Mouse (Mus musculus): ENCODE measurements around the gene Spint4. TPM values are rescaled to one million over a fixed set of nuclear protein-coding genes. Genes with fewer than 3 reads are reported as not detected.
A peak's percentile ranks its signal among the peaks of the same experiment; 100 is the strongest.

Spint4 gene
- total and polyA plus RNA-seq, 2 experiments = not detected

GRCm38 (mm10) chr2:164746693-164747092 lies 48.4 kb downstream of the Spint4 start:
- DNase-seq (ENCODE audit: extremely low read depth, low read depth, low spot score) = no peak
- H3K4me1 ChIP-seq (ENCODE audit: control insufficient read depth, insufficient read depth, low read length) = peaks cover 8% of the 10 kb centered on the region
- peak overlapping the region; percentile 84 for H3K4me3 ChIP-seq (ENCODE audit: insufficient read depth, low read depth, low read length)
- WGBS = 31% methylated on average over 8 of the region's 8 CpGs
- H3K36me3 ChIP-seq (ENCODE audit: control insufficient read depth, insufficient read depth, low read length) = peaks cover 8% of the 10 kb centered on the region
- no peaks in the 10 kb centered on the region for H3K27me3 ChIP-seq (ENCODE audit: control insufficient read depth, insufficient read depth, low read length)
- no peak overlapping the region for H3K27ac ChIP-seq (replicated peaks; ENCODE audit: insufficient read depth, low read depth, low read length)
- H3K9ac ChIP-seq (ENCODE audit: low read depth, low read length) = peak overlapping the region; percentile 92
- TF ChIP-seq POLR2A (IDR thresholded peaks at IDR 0.05; ENCODE audit: extremely low read depth, insufficient read depth, low read length) = no peak
- TF ChIP-seq CTCF (IDR thresholded peaks at IDR 0.05; ENCODE audit: low read depth, low read length) = no peak
- peaks cover 17% of the 10 kb centered on the region; the same call in 1 of the 2 replicates for H3K79me2 ChIP-seq (ENCODE audit: control insufficient read depth, insufficient read depth, low read length)

- Histone ChIP-seq H3K27ac (replicated peaks; ENCODE audit: insufficient read depth, low read depth, low read length) (no peak overlapping the region), H3K36me3 (ENCODE audit: control insufficient read depth, insufficient read depth, low read length) (peaks cover 8% of the 10 kb centered on the region), H3K9ac (ENCODE audit: low read depth, low read length) (no peak overlapping the region)
Measured at GRCm38 (mm10) chr2:164748191-164748590, 49.9 kb downstream of the Spint4 start.

GRCm38 (mm10) chr2:164748991-164749390 lies 50.7 kb downstream of the Spint4 start:
- peaks cover 17% of the 10 kb centered on the region; the same call in 1 of the 2 replicates for H3K79me2 ChIP-seq (ENCODE audit: control insufficient read depth, insufficient read depth, low read length)
- no peak for TF ChIP-seq POLR2A (IDR thresholded peaks at IDR 0.05; ENCODE audit: extremely low read depth, insufficient read depth, low read length)
- TF ChIP-seq CTCF (IDR thresholded peaks at IDR 0.05; ENCODE audit: low read depth, low read length) = no peak
- H3K27ac ChIP-seq (replicated peaks; ENCODE audit: insufficient read depth, low read depth, low read length) = no peak overlapping the region
- peaks cover 13% of the 10 kb centered on the region for H3K36me3 ChIP-seq (ENCODE audit: control insufficient read depth, insufficient read depth, low read length)
- H3K4me3 ChIP-seq (ENCODE audit: insufficient read depth, low read depth, low read length) = no peak overlapping the region
- no peak for DNase-seq (ENCODE audit: extremely low read depth, low read depth, low spot score)
- H3K4me1 ChIP-seq (ENCODE audit: control insufficient read depth, insufficient read depth, low read length) = peaks cover 10% of the 10 kb centered on the region
- H3K27me3 ChIP-seq (ENCODE audit: control insufficient read depth, insufficient read depth, low read length) = no peaks in the 10 kb centered on the region
- no peak overlapping the region for H3K9ac ChIP-seq (ENCODE audit: low read depth, low read length)
- WGBS = 76% methylated on average over 6 of the region's 6 CpGs

More at GRCm38 (mm10) chr2:164748191-164748590, 49.9 kb downstream of the Spint4 start:
- H3K79me2 ChIP-seq (ENCODE audit: control insufficient read depth, insufficient read depth, low read length) = peaks cover 17% of the 10 kb centered on the region; the same call in 1 of the 2 replicates
- TF ChIP-seq POLR2A (IDR thresholded peaks at IDR 0.05; ENCODE audit: extremely low read depth, insufficient read depth, low read length) = no peak
- TF ChIP-seq CTCF (IDR thresholded peaks at IDR 0.05; ENCODE audit: low read depth, low read length) = no peak
- H3K4me1 ChIP-seq (ENCODE audit: control insufficient read depth, insufficient read depth, low read length) = peaks cover 10% of the 10 kb centered on the region
- no peak for DNase-seq (ENCODE audit: extremely low read depth, low read depth, low spot score)
- H3K27me3 ChIP-seq (ENCODE audit: control insufficient read depth, insufficient read depth, low read length) = no peaks in the 10 kb centered on the region
- WGBS = 91% methylated on average over 4 of the region's 4 CpGs
- H3K4me3 ChIP-seq (ENCODE audit: insufficient read depth, low read depth, low read length) = no peak overlapping the region

Other genes starting within 250 kb of the Spint4 start
Only the 30 nearest of the 32 such genes appear.
- gene Gm20458, start 237.5 kb upstream of the Spint4 start, total RNA-seq (2014; rRNA removed) = 0.46 TPM in 1 of 2 replicates, not detected in the other
- gene Gm20458, start 237.5 kb upstream of the Spint4 start, polyA plus RNA-seq (2012; rRNA removed) = 11.7 and 14.2 TPM in 2 replicates
- not detected in 2 replicates for gene Trp53tg5, start 224.8 kb upstream of the Spint4 start, total RNA-seq (2014; rRNA removed)
- gene Trp53tg5, start 224.8 kb upstream of the Spint4 start, polyA plus RNA-seq (2012; rRNA removed) = not detected in 2 replicates
- 8.1 and 10.1 TPM in 2 replicates for gene Dbndd2, start 212.4 kb upstream of the Spint4 start, total RNA-seq (2014; rRNA removed)
- gene Dbndd2, start 212.4 kb upstream of the Spint4 start, polyA plus RNA-seq (2012; rRNA removed) = 7.6 and 9.5 TPM in 2 replicates
- gene Pigt, start 201.0 kb upstream of the Spint4 start, total RNA-seq (2014; rRNA removed) = 7.5 and 14.2 TPM in 2 replicates
- 56.7 and 63.7 TPM in 2 replicates for gene Pigt, start 201.0 kb upstream of the Spint4 start, polyA plus RNA-seq (2012; rRNA removed)
- gene Wfdc2, start 136.1 kb upstream of the Spint4 start, total RNA-seq (2014; rRNA removed) = 4.6 and 8.5 TPM in 2 replicates
- 9.9 and 18.9 TPM in 2 replicates for gene Wfdc2, start 136.1 kb upstream of the Spint4 start, polyA plus RNA-seq (2012; rRNA removed)
- not detected in 2 replicates for gene Spint3, start 125.0 kb upstream of the Spint4 start, total RNA-seq (2014; rRNA removed)
- gene Spint3, start 125.0 kb upstream of the Spint4 start, polyA plus RNA-seq (2012; rRNA removed) = not detected in 2 replicates
- not detected in 2 replicates for gene Wfdc6a, start 113.1 kb upstream of the Spint4 start, total RNA-seq (2014; rRNA removed)
- gene Wfdc6a, start 113.1 kb upstream of the Spint4 start, polyA plus RNA-seq (2012; rRNA removed) = 0.11 TPM in 1 of 2 replicates, not detected in the other
- not detected in 2 replicates for gene Eppin, start 104.9 kb upstream of the Spint4 start, total RNA-seq (2014; rRNA removed)
- gene Eppin, start 104.9 kb upstream of the Spint4 start, polyA plus RNA-seq (2012; rRNA removed) = not detected in 2 replicates
- gene Wfdc6b, start 85.0 kb upstream of the Spint4 start, total RNA-seq (2014; rRNA removed) = not detected in 2 replicates
- gene Wfdc6b, start 85.0 kb upstream of the Spint4 start, polyA plus RNA-seq (2012; rRNA removed) = not detected in 2 replicates
- not detected in 2 replicates for gene Wfdc8, start 84.9 kb upstream of the Spint4 start, total RNA-seq (2014; rRNA removed)
- not detected in 2 replicates for gene Wfdc8, start 84.9 kb upstream of the Spint4 start, polyA plus RNA-seq (2012; rRNA removed)
- gene Wfdc16, start 59.7 kb upstream of the Spint4 start, total RNA-seq (2014; rRNA removed) = not detected in 2 replicates
- gene Wfdc16, start 59.7 kb upstream of the Spint4 start, polyA plus RNA-seq (2012; rRNA removed) = 0.07 TPM in 1 of 2 replicates, not detected in the other
- not detected in 2 replicates for gene Wfdc10, start 42.5 kb upstream of the Spint4 start, total RNA-seq (2014; rRNA removed)
- gene Wfdc10, start 42.5 kb upstream of the Spint4 start, polyA plus RNA-seq (2012; rRNA removed) = not detected in 2 replicates
- not detected in 2 replicates for gene Wfdc9, start 41.9 kb upstream of the Spint4 start, total RNA-seq (2014; rRNA removed)
- not detected in 2 replicates for gene Wfdc9, start 41.9 kb upstream of the Spint4 start, polyA plus RNA-seq (2012; rRNA removed)
- gene Wfdc11, start 24.4 kb upstream of the Spint4 start, total RNA-seq (2014; rRNA removed) = not detected in 2 replicates
- not detected in 2 replicates for gene Wfdc11, start 24.4 kb upstream of the Spint4 start, polyA plus RNA-seq (2012; rRNA removed)
- gene Wfdc13, start 13.4 kb upstream of the Spint4 start, total RNA-seq (2014; rRNA removed) = not detected in 2 replicates
- gene Wfdc13, start 13.4 kb upstream of the Spint4 start, polyA plus RNA-seq (2012; rRNA removed) = not detected in 2 replicates
- not detected in 2 replicates for gene Spint5, start 16.8 kb downstream of the Spint4 start, total RNA-seq (2014; rRNA removed)
- not detected in 2 replicates for gene Spint5, start 16.8 kb downstream of the Spint4 start, polyA plus RNA-seq (2012; rRNA removed)
- gene Wfdc3, start 47.4 kb downstream of the Spint4 start, total RNA-seq (2014; rRNA removed) = 0.09 and 0.81 TPM in 2 replicates
- 0.07 and 0.21 TPM in 2 replicates for gene Wfdc3, start 47.4 kb downstream of the Spint4 start, polyA plus RNA-seq (2012; rRNA removed)
- 11.8 and 12.9 TPM in 2 replicates for gene Dnttip1, start 47.5 kb downstream of the Spint4 start, total RNA-seq (2014; rRNA removed)
- gene Dnttip1, start 47.5 kb downstream of the Spint4 start, polyA plus RNA-seq (2012; rRNA removed) = 11.9 and 17.6 TPM in 2 replicates
- 0.18 and 1.9 TPM in 2 replicates for gene Ube2c, start 71.4 kb downstream of the Spint4 start, total RNA-seq (2014; rRNA removed)
- 1.2 and 1.5 TPM in 2 replicates for gene Ube2c, start 71.4 kb downstream of the Spint4 start, polyA plus RNA-seq (2012; rRNA removed)
- 6.1 TPM in 1 of 2 replicates, not detected in the other for gene Tnnc2, start 81.5 kb downstream of the Spint4 start, total RNA-seq (2014; rRNA removed)
- gene Tnnc2, start 81.5 kb downstream of the Spint4 start, polyA plus RNA-seq (2012; rRNA removed) = not detected in 2 replicates
- 10.8 and 12.6 TPM in 2 replicates for gene Snx21, start 87.3 kb downstream of the Spint4 start, total RNA-seq (2014; rRNA removed)
- gene Snx21, start 87.3 kb downstream of the Spint4 start, polyA plus RNA-seq (2012; rRNA removed) = 14.4 and 14.6 TPM in 2 replicates
- 19.4 and 25.8 TPM in 2 replicates for gene Acot8, start 106.4 kb downstream of the Spint4 start, total RNA-seq (2014; rRNA removed)
- gene Acot8, start 106.4 kb downstream of the Spint4 start, polyA plus RNA-seq (2012; rRNA removed) = 46.1 and 53.2 TPM in 2 replicates
- gene Zswim3, start 106.6 kb downstream of the Spint4 start, total RNA-seq (2014; rRNA removed) = 0.83 and 1.1 TPM in 2 replicates
- gene Zswim3, start 106.6 kb downstream of the Spint4 start, polyA plus RNA-seq (2012; rRNA removed) = 0.73 and 0.82 TPM in 2 replicates
- gene Zswim1, start 124.2 kb downstream of the Spint4 start, total RNA-seq (2014; rRNA removed) = 0.55 and 0.81 TPM in 2 replicates
- gene Zswim1, start 124.2 kb downstream of the Spint4 start, polyA plus RNA-seq (2012; rRNA removed) = 3.2 and 4.4 TPM in 2 replicates
- 0.18 TPM in 1 of 2 replicates, not detected in the other for gene Spata25, start 130.0 kb downstream of the Spint4 start, total RNA-seq (2014; rRNA removed)
- not detected in 2 replicates for gene Spata25, start 130.0 kb downstream of the Spint4 start, polyA plus RNA-seq (2012; rRNA removed)
- gene Ctsa, start 134.4 kb downstream of the Spint4 start, total RNA-seq (2014; rRNA removed) = 112 and 135 TPM in 2 replicates
- 164 and 279 TPM in 2 replicates for gene Ctsa, start 134.4 kb downstream of the Spint4 start, polyA plus RNA-seq (2012; rRNA removed)
- 1.6 and 2.3 TPM in 2 replicates for gene Neurl2, start 135.0 kb downstream of the Spint4 start, total RNA-seq (2014; rRNA removed)
- gene Neurl2, start 135.0 kb downstream of the Spint4 start, polyA plus RNA-seq (2012; rRNA removed) = 4.5 and 5.6 TPM in 2 replicates
- 21.7 and 22.1 TPM in 2 replicates for gene Pltp, start 159.2 kb downstream of the Spint4 start, total RNA-seq (2014; rRNA removed)
- gene Pltp, start 159.2 kb downstream of the Spint4 start, polyA plus RNA-seq (2012; rRNA removed) = 49.7 and 92.8 TPM in 2 replicates
- gene Pcif1, start 180.8 kb downstream of the Spint4 start, total RNA-seq (2014; rRNA removed) = 9.1 and 12.9 TPM in 2 replicates
- gene Pcif1, start 180.8 kb downstream of the Spint4 start, polyA plus RNA-seq (2012; rRNA removed) = 20.2 and 21.3 TPM in 2 replicates
- 2.4 and 4.0 TPM in 2 replicates for gene Zfp335, start 213.3 kb downstream of the Spint4 start, total RNA-seq (2014; rRNA removed)
- gene Zfp335, start 213.3 kb downstream of the Spint4 start, polyA plus RNA-seq (2012; rRNA removed) = 13.5 and 18.9 TPM in 2 replicates